Comparison of ENCODE assay signal across 12 mouse cellular contexts in the genomic region with DNA sequence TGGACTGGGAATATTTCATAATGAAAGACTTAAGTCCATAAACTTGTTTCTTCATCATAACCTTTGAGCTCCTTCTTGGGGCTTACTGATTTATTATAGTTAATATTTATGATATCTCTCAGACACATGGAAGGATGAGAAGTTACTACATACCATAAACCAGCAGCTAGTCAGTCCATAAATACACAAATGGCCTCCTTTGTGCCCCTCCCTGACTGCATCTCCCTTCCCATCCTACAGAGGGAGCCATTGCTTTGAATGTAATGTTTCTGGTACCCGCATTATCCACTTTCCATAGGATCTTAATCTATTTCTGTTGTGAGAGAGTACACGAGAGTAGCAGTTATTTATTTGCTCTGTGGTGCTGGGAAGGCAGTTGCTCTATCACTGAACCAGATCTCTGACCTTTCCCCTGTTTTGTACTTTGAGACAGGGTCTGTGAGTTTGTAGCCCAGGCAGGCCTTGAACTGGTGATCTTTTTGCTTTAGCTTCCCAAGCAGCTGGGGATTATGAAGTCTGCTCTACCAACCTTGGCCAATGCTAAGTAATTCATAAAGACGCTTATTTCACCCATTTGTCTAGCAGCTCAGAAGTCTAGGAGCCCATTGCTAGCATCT. TPM values are rescaled to one million over a fixed set of nuclear protein-coding genes. Genes with fewer than 3 reads are reported as not detected.
DNase-seq lines count a peak whose midpoint lies in the region; ATAC-seq and TF ChIP-seq lines count a peak whose summit lies in the region.
"Had no signal": no experiment of that assay in that cellular context is flagged by ENCODE, and none has a peak within 500 bp of the region (broad histone marks: within the 10 kb centered on the region; RNA-seq: fewer than 3 reads in every experiment).

No protein-coding gene starts in this region.

- H3K27me3 ChIP-seq in testis, adult 2 months (ENCODE audit: control insufficient read depth, insufficient read depth, low read length) = no peaks in the 10 kb centered on the region
- no peaks in the 10 kb centered on the region for H3K27me3 ChIP-seq in stomach, postnatal 0 days (ENCODE audit: control insufficient read depth, insufficient read depth, low read length)
- H3K27me3 ChIP-seq: midbrain, embryonic 12.5 days had no signal

- intact Hi-C loops in gastrocnemius, adult 2 months (cut with DNase I) = no loop called here

- no peak overlapping the region for H3K4me3 ChIP-seq in gastrocnemius, adult 2 months
- no peak overlapping the region for H3K4me3 ChIP-seq in testis, adult 2 months (ENCODE audit: control insufficient read depth, low read depth, low read length)
- no peak overlapping the region for H3K4me3 ChIP-seq in bone marrow, adult 2 months (replicated peaks; ENCODE audit: control insufficient read depth, low read depth, low read length)
- H3K4me3 ChIP-seq in stomach, postnatal 0 days (ENCODE audit: low read depth, low read length) = no peak overlapping the region
- H3K4me3 ChIP-seq: limb, embryonic 10.5 days; midbrain, embryonic 12.5 days had no signal

- peak; percentile 59 for TF ChIP-seq CTCF in gastrocnemius, adult 2 months (IDR thresholded peaks at IDR 0.05)
- no peak for TF ChIP-seq CTCF in testis, adult 2 months (IDR thresholded peaks at IDR 0.05; ENCODE audit: control insufficient read depth, insufficient read depth, insufficient replicate concordance, low read depth, low read length)
- peak; percentile 41; the same call in 1 of the 2 replicates for TF ChIP-seq CTCF in bone marrow, adult 2 months (IDR thresholded peaks at IDR 0.05; ENCODE audit: control insufficient read depth, insufficient read depth, low read length)
- TF ChIP-seq CTCF in stomach, postnatal 0 days (IDR thresholded peaks at IDR 0.05; ENCODE audit: low read depth) = peak; percentile 70

- no peak overlapping the region for H3K9ac ChIP-seq in stomach, postnatal 0 days (ENCODE audit: low read length)
- H3K9ac ChIP-seq: midbrain, embryonic 12.5 days had no signal

- H3K4me1 ChIP-seq in testis, adult 2 months (ENCODE audit: control insufficient read depth, insufficient read depth, low read length) = peaks cover 2% of the 10 kb centered on the region; the same call in 1 of the 2 replicates
- H3K4me1 ChIP-seq in bone marrow, adult 2 months (ENCODE audit: control insufficient read depth, insufficient read depth, low read length) = no peaks in the 10 kb centered on the region; the same call in 1 of the 2 replicates
- H3K4me1 ChIP-seq in stomach, postnatal 0 days (replicated peaks; ENCODE audit: control insufficient read depth, insufficient read depth) = no peaks in the 10 kb centered on the region; the same call in 1 of the 2 replicates

- WGBS in bone marrow, adult 2 months = 59% methylated on average over 3 of the region's 3 CpGs
- 63% methylated on average over 3 of the region's 3 CpGs for WGBS in stomach, postnatal 0 days

- no peak for TF ChIP-seq EP300 in stomach, postnatal 0 days (optimal IDR thresholded peaks at IDR 0.05)

- ATAC-seq in stomach, postnatal 0 days (ENCODE audit: low FRiP score, low TSS enrichment) = no peak
- ATAC-seq: activated CD4-positive, CD25-positive, alpha-beta regulatory T cell, adult 4 months had no signal

- no peaks in the 10 kb centered on the region for H3K9me3 ChIP-seq in stomach, postnatal 0 days (ENCODE audit: control insufficient read depth, low read length)
- H3K9me3 ChIP-seq: limb, embryonic 10.5 days; midbrain, embryonic 12.5 days had no signal

- no peak overlapping the region for H3K4me2 ChIP-seq in stomach, postnatal 0 days (replicated peaks; ENCODE audit: low read depth)
- H3K4me2 ChIP-seq: midbrain, embryonic 12.5 days had no signal

- no peak for DNase-seq in gastrocnemius, adult 2 months
- DNase-seq in gastrocnemius, postnatal 10 days = no peak
- DNase-seq in testis, postnatal 14 days (ENCODE audit: low spot score) = no peak
- DNase-seq in stomach, postnatal 0 days (ENCODE audit: low spot score) = no peak
- no peak for DNase-seq in urinary bladder, adult 18-20 months (ENCODE audit: low spot score in 2 of 2)
- DNase-seq in cerebellum, postnatal 25 days = no peak
- DNase-seq: gastrocnemius, postnatal 36 days had no signal

- no peak for TF ChIP-seq POLR2A in testis, adult 2 months (IDR thresholded peaks at IDR 0.05; ENCODE audit: control insufficient read depth, low read depth, low read length)
- TF ChIP-seq POLR2A in bone marrow, adult 2 months (IDR thresholded peaks at IDR 0.05; ENCODE audit: borderline replicate concordance, control insufficient read depth, low read depth, low read length) = no peak

- H3K27ac ChIP-seq in gastrocnemius, adult 2 months = no peak overlapping the region
- peak overlapping the region; percentile 16; the same call in 1 of the 2 replicates for H3K27ac ChIP-seq in testis, adult 2 months (ENCODE audit: control insufficient read depth, insufficient read depth, low read depth, low read length)
- no peak overlapping the region for H3K27ac ChIP-seq in bone marrow, adult 2 months (ENCODE audit: control insufficient read depth, insufficient read depth, low read depth, low read length, poor library complexity)
- H3K27ac ChIP-seq in stomach, postnatal 0 days (replicated peaks) = no peak overlapping the region
- H3K27ac ChIP-seq: limb, embryonic 10.5 days; midbrain, embryonic 12.5 days had no signal

- no peaks in the 10 kb centered on the region for H3K36me3 ChIP-seq in testis, adult 2 months (ENCODE audit: control insufficient read depth, insufficient read depth, low read length)
- H3K36me3 ChIP-seq in stomach, postnatal 0 days (ENCODE audit: control insufficient read depth, insufficient read depth, low read length) = no peaks in the 10 kb centered on the region
- H3K36me3 ChIP-seq: limb, embryonic 10.5 days; midbrain, embryonic 12.5 days had no signal

RNA-seq across cellular contexts. Expression of a gene that starts 4.0 kb away (rescaled TPM):
- total RNA-seq in gastrocnemius, adult 2 months (2021) = 1 to 10 TPM; 4.9 to 5.7 TPM
- total RNA-seq in gastrocnemius, postnatal 10 days (2021) = 10 to 100 TPM; 10.9 to 12.3 TPM
- polyA plus RNA-seq in testis, adult 2 months (2012; rRNA removed) = 11.3 and 15.1 TPM in 2 replicates
- polyA plus RNA-seq in bone marrow, adult 2 months (2011; ENCODE audit: insufficient read depth, insufficient read length, low replicate concordance, missing spikeins) = 11.8 and 19.6 TPM in 2 replicates
- 10.9 TPM in 2 replicates for polyA plus RNA-seq in stomach, postnatal 0 days (2015; fragmentation: Nextera tagmentation; extraction: Ambion mirVana)

RNA-seq across cellular contexts. Expression of a gene that starts 4.2 kb away (rescaled TPM):
- total RNA-seq in gastrocnemius, adult 2 months (2021) = 1 to 10 TPM; 3.8 to 5.8 TPM
- total RNA-seq in gastrocnemius, postnatal 10 days (2021) = 10 to 100 TPM; 11.0 to 11.1 TPM
- 6.6 and 7.7 TPM in 2 replicates for polyA plus RNA-seq in testis, adult 2 months (2012; rRNA removed)
- 2.1 and 2.5 TPM in 2 replicates for polyA plus RNA-seq in bone marrow, adult 2 months (2011; ENCODE audit: insufficient read depth, insufficient read length, low replicate concordance, missing spikeins)
- 17.0 and 17.5 TPM in 2 replicates for polyA plus RNA-seq in stomach, postnatal 0 days (2015; fragmentation: Nextera tagmentation; extraction: Ambion mirVana)

RNA-seq across cellular contexts. Expression of a gene that starts 4.4 kb away (rescaled TPM):
- under 1 TPM; 0.70 to 0.84 TPM for total RNA-seq in gastrocnemius, adult 2 months (2021)
- total RNA-seq in gastrocnemius, postnatal 10 days (2021) = under 1 TPM in 1 of 2 experiments, not detected in 1; 0.56 TPM
- 0.76 and 1.2 TPM in 2 replicates for polyA plus RNA-seq in testis, adult 2 months (2012; rRNA removed)
- not detected in 2 replicates for polyA plus RNA-seq in bone marrow, adult 2 months (2011; ENCODE audit: insufficient read depth, insufficient read length, low replicate concordance, missing spikeins)
- polyA plus RNA-seq in stomach, postnatal 0 days (2015; fragmentation: Nextera tagmentation; extraction: Ambion mirVana) = 0.52 and 1.1 TPM in 2 replicates
- polyA plus RNA-seq: activated CD4-positive, CD25-positive, alpha-beta regulatory T cell, adult 4 months had no signal

RNA-seq across cellular contexts. Expression of a gene that starts 53.9 kb away (rescaled TPM):
- total RNA-seq in gastrocnemius, adult 2 months (2021) = 1 to 10 TPM; 5.8 to 7.5 TPM
- total RNA-seq in gastrocnemius, postnatal 10 days (2021) = 10 to 100 TPM in 1 of 2 experiments, 1 to 10 TPM in 1; 8.9 to 10.2 TPM
- 51.5 and 108 TPM in 2 replicates for polyA plus RNA-seq in testis, adult 2 months (2012; rRNA removed)
- polyA plus RNA-seq in bone marrow, adult 2 months (2011; ENCODE audit: insufficient read depth, insufficient read length, low replicate concordance, missing spikeins) = 1.1 and 2.4 TPM in 2 replicates
- 0.91 and 1.2 TPM in 2 replicates for polyA plus RNA-seq in stomach, postnatal 0 days (2015; fragmentation: Nextera tagmentation; extraction: Ambion mirVana)
